Mouse (Mus musculus) kidney, postnatal 14 days (tissue): ENCODE data around the gene Ddx54.
A peak's percentile ranks its signal among the peaks of the same experiment; 100 is the strongest.

ENCODE experiments used
- DNase-seq: peaks from one replicate; pipeline ENCODE4 v3.0.0; 2022; ENCODE audit warnings: mixed read lengths

The Ddx54 gene

DNA sequence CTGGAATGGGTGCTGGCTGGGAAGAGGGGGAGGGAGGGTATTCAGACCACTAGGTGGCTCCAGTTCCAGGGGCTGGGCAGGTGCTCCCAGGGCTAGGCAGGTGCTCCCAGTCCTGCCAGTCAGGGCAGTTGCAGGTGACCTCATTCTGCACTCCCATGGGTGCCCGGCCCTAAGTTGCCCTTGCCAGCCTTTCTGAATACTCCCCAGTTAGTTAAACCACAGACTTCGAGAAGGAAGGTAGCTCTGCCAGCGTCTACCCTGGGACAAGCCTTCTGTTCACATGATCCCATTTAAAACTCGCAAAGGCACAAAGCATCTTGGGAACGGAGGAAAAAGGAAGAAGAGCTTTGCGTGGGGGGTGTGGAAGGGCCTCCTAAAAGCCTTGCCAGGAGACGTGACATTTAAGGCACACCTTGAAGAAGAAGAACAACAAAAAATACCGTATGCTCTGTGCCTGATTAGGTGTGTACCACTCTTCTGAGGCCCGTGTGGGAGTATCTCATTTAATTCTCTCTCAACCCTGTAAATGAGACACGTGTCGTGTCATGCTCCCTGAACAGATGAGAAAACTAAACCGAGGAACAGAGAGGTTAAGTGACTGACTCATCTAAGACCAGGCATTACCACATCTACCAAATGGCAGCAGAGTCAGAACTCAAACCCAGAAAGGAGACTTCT lies 35.4 kb downstream of the Ddx54 start:
- DNase-seq: no peak

DNA sequence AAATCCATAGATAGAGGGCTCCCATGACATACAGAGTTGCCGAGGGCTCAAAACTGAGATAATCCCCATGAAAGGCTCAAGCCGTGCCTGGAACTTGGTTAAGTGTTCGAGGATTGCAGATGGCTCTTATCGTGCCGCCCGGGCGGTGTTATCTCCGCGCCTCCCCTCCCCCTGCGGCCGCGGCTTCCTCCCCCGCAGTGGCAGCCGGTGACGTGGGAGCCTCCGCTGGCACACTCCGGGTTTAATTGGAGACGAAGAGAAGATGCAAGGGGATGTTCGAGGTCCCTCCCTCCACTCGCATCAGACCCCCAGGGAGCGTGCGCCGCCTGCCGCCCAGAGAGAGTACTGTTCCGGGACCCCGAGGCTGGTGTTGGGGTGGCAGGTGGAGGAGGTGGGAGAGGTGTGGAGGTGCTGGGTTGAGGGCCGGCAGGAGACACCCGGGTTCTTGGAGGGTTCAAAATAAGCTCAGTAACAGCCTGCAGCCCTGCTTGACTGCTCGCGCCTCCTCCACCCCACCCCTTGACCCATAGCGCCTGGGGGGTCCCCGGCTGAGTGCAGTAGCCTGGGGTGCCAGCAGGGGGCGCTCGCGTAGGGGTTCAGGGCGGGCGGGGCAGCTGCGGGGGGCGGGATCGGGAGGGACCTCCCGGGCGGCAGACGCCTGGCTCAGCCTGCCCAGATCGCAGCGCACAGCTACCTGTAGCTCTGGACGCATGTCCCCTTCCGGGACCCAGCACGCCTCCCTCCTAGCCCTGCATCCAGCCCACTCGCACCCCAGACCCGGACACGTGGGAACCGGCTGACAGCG lies 36.2 kb downstream of the Ddx54 start, which contains the start of gene Rasal1:
Rasal1 (plus strand) TSS at position 244 of the 805 bp plus-strand sequence.
- DNase-seq: peak; percentile 37

DNA sequence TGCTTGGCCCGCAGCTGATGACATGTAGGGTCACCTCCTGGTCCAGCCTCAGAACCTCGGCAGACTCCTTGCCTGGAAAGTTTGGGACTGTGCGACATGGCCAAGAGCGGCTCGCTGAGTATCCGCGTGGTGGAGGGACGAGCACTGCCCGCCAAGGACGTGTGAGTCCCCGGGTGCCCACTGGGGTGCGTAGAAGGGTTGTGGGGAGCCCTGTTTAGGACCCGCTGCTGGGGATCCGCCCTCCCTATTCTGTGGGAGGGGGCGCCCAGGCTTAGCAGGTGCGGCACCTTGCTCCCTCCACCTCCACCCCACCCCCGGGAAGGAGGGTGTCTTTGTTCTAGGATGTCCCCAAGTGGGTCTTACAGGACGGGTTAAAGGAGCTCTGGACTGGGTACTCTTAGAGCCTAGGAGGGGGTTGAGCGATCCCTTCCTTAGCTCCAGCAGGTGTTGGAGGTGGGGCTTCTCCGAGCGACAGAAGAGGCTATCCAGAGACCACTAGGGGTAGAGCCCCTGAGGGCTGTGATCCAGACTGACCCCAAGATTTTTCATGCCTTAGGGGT lies 36.9 kb downstream of the Ddx54 start:
- DNase-seq: no peak

- no peak for DNase-seq
These were observed 37.4 kb downstream of the Ddx54 start for GRCm38 (mm10) chr5:120649938-120650337.

DNA sequence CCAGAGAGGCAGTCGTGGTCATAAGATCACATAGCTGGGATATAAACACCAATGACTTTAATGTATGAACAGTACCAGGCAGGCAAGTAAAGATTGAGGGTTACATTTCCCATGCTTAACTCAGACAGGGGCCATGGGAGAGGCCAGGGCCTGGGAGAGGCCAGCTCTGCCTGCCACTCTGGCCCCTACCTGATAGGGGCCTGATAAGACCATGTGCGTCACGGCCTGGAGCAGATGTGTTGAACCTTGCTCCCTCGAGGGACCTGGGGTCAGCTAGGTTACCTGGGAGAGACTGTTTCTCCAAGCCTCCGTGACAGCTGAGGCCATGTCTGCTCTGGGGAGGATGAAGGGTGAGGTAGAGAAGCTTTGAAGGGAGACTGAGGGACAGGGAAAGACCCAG lies 38.7 kb downstream of the Ddx54 start:
- DNase-seq: no peak

DNA sequence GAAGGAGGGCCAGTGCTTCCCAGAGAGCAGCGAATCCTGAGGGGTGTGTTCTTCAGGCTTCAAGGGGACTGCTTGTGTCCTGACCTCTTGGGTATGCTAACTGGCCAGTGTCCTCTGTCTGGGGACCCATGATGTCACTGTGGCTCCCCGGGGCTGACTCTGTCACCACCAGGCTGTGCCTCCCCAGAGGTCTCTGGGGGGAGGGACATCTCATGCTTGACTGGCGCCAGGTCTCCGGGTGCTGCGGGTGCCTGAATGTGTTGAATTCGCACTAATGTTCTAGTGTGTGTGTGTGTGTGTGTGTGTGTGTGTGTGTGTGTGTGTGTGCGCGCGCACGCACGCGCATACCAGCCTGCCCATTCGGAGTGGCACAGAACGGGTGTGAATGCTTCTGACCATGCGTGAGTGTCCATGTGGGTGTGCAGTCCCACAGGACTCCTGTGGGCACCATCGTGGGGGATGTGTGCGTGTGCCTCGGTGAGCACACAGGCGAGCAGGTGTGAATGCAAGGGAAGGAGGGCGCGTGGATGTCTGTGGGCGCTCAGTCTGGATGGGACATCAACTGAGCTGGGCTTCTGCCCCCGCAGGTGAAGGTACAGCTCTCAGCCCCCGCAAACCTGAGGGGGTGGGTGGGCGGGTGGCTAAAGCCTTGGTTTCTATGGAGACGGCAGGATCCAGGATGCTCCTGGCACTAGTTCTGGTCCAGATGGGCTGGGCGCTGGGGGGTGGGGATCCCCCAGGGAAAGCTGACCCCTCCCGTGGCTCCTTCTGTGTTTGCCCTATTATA lies 40.6 kb downstream of the Ddx54 start:
- no peak for DNase-seq

GRCm38 (mm10) chr5:120653873-120654272 lies 41.3 kb downstream of the Ddx54 start:
- no peak for DNase-seq

- no peak for DNase-seq
These were observed 43.8 kb downstream of the Ddx54 start for GRCm38 (mm10) chr5:120656281-120656751.

GRCm38 (mm10) chr5:120660816-120661215 lies 48.3 kb downstream of the Ddx54 start:
- no peak for DNase-seq

DNA sequence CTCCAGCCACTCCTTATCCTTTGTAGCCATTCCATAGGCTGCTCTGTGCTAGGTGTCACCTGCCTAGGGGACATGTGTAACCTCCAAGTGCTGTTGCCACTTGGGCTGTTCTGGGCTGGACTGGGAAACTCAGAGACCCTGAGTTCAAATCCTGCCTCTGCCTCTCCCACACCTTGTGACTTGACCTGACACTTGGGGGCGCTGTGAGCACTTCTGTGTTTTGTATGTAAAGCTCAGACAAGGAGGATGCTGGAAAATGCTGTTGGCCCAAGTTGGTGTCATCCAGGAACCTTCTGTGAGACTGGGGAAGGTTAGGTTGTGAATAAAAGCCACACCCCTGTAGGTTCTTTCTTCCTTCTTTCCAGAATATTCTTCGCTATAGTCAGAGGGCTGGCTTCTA lies 52.3 kb downstream of the Ddx54 start:
- DNase-seq: no peak

GRCm38 (mm10) chr5:120668761-120669160 lies 56.2 kb downstream of the Ddx54 start:
- DNase-seq: no peak

DNA sequence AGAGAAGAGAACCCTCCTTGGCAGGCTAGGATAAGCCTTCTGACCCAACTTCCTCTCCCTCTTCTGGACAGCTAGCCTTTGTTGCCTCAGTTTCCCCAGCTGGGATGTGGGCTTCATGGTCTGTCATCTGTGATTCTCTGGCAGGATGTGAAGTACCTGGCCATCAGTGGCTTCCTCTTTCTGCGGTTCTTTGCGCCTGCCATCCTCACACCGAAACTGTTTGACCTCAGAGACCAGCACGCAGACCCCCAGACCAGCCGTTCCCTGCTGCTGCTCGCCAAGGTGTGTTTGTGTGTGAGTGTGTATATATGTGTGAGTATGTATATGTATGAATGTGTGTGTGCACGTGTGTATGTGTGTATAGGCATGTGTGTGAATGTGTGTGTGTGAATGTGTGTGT lies 57.6 kb downstream of the Ddx54 start:
- no peak for DNase-seq

GRCm38 (mm10) chr5:120671865-120672264 lies 59.3 kb downstream of the Ddx54 start:
- DNase-seq: no peak

- peak; percentile 64 for DNase-seq
These were observed 61.1 kb downstream of the Ddx54 start for GRCm38 (mm10) chr5:120673626-120674025.

GRCm38 (mm10) chr5:120674229-120675145 lies 61.9 kb downstream of the Ddx54 start:
- DNase-seq: no peak

DNA sequence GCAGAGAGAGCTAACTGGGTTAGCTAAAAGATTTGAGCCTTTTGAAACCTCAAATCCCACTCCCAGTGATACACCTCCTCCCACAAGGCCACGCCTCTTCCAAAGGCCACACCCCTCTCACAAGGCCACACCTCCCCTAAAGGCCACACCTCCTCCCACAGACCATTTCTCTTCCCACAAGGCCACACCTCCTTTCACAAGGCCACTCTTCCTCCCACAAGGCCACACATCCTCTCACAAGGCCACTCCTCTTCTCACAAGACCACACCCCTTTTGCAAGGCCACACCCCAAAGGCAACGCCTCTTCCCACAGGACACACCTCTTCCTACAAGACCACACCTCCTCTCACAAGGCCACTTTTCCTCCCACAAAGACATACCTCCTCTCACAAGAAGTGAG lies 65.0 kb downstream of the Ddx54 start:
- no peak for DNase-seq
